Mouse (Mus musculus) mouse trophoblast stem cell (cell line): Measurements from ENCODE around the gene Gdpd5.

Experiments
- in situ Hi-C, 2 experiments: fragments of 300-500 bp; cut with MseI, MboI; formaldehyde crosslinking; loops; 2 replicates in 1 of 2; 3 replicates in 1 of 2; pipeline ENCODE4 v1.15.1; 2025

Gdpd5 gene

GRCm38 (mm10) chr7:99441534-99442072, 60.4 kb downstream of the Gdpd5 start:
- in situ Hi-C loops = loop anchor here in 1 of 2 experiments (5.0 kb wide), 1 partner anchor 64 kb away; no protein-coding TSS in a partner anchor

- in situ Hi-C loops = loop anchor here in 1 of 2 experiments (5.0 kb wide), 1 partner anchor 66 kb away; no protein-coding TSS in a partner anchor
Observed at GRCm38 (mm10) chr7:99443164-99443563, 62.0 kb downstream of the Gdpd5 start.

GRCm38 (mm10) chr7:99444012-99444411, 62.8 kb downstream of the Gdpd5 start:
- in situ Hi-C loops = loop anchor here in 1 of 2 experiments (5.0 kb wide), 1 partner anchor 67 kb away; no protein-coding TSS in a partner anchor

GRCm38 (mm10) chr7:99445833-99446232, 64.6 kb downstream of the Gdpd5 start:
- in situ Hi-C loops = loop anchor here in 1 of 2 experiments (5.0 kb wide), 1 partner anchor 69 kb away; no protein-coding TSS in a partner anchor

- in situ Hi-C loops = loop anchor here in 1 of 2 experiments (5.0 kb wide), 1 partner anchor 70 kb away; no protein-coding TSS in a partner anchor
Observed at GRCm38 (mm10) chr7:99447323-99447722, 66.1 kb downstream of the Gdpd5 start.

GRCm38 (mm10) chr7:99448619-99449018, 67.4 kb downstream of the Gdpd5 start:
- in situ Hi-C loops = loop anchor here in 1 of 2 experiments (5.0 kb wide), 1 partner anchor 71 kb away; no protein-coding TSS in a partner anchor

GRCm38 (mm10) chr7:99449063-99449462, 67.8 kb downstream of the Gdpd5 start:
- in situ Hi-C loops = loop anchor here in 1 of 2 experiments (5.0 kb wide), 1 partner anchor 72 kb away; no protein-coding TSS in a partner anchor

GRCm38 (mm10) chr7:99449751-99450150, 68.5 kb downstream of the Gdpd5 start:
- in situ Hi-C loops = loop anchor here in 1 of 2 experiments (5.0 kb wide), 1 partner anchor 72 kb away; no protein-coding TSS in a partner anchor

GRCm38 (mm10) chr7:99450703-99451102, 69.5 kb downstream of the Gdpd5 start:
- in situ Hi-C loops = no loop called here

GRCm38 (mm10) chr7:99452859-99453258, 71.6 kb downstream of the Gdpd5 start:
- in situ Hi-C loops = no loop called here

- in situ Hi-C loops = no loop called here
Observed at GRCm38 (mm10) chr7:99454044-99454443, 72.8 kb downstream of the Gdpd5 start.

- in situ Hi-C loops = no loop called here
Observed at GRCm38 (mm10) chr7:99458849-99459248, 77.6 kb downstream of the Gdpd5 start.

- in situ Hi-C loops = no loop called here
Observed at GRCm38 (mm10) chr7:99459888-99460652, 78.9 kb downstream of the Gdpd5 start.

- in situ Hi-C loops = no loop called here
Observed at GRCm38 (mm10) chr7:99463120-99463519, 81.9 kb downstream of the Gdpd5 start.

- in situ Hi-C loops = no loop called here
Observed at GRCm38 (mm10) chr7:99465811-99466210, 84.6 kb downstream of the Gdpd5 start, which contains the start of gene Klhl35. Gene Klhl35, plus strand, starts transcription at chr7:99466004.

GRCm38 (mm10) chr7:99467916-99468282, 86.7 kb downstream of the Gdpd5 start:
- in situ Hi-C loops = no loop called here

GRCm38 (mm10) chr7:99468283-99469132, 87.3 kb downstream of the Gdpd5 start:
- in situ Hi-C loops = no loop called here

- in situ Hi-C loops = no loop called here
Observed at GRCm38 (mm10) chr7:99469680-99470405, 88.6 kb downstream of the Gdpd5 start.

- in situ Hi-C loops = no loop called here
Observed at GRCm38 (mm10) chr7:99471578-99471977, 90.4 kb downstream of the Gdpd5 start.

GRCm38 (mm10) chr7:99473638-99474407, 92.6 kb downstream of the Gdpd5 start:
- in situ Hi-C loops = no loop called here
